Mouse (Mus musculus) intestine, postnatal 0 days (tissue): ENCODE measurements around the gene Maneal. TPM values are rescaled to one million over a fixed set of nuclear protein-coding genes. Genes with fewer than 3 reads are reported as not detected.

Experiments
- ATAC-seq: fragments of 200-750 bp; cut with Nextera tagmentation; 2 replicates; pipeline ENCODE4 v1.8.0; 2017; ENCODE audit warnings: mild to moderate bottlenecking, moderate TSS enrichment, moderate library complexity
- H3K27ac ChIP-seq: fragments of 300-500 bp; sonication (generic); 2 replicates; pipeline ENCODE4 v1.5.1; 2014; ENCODE audit warnings: mild to moderate bottlenecking, low read depth, low read length, moderate library complexity
- H3K27me3 ChIP-seq: fragments of 300-500 bp; sonication (generic); replicated peaks from 2 replicates; pipeline ENCODE4 v1.6.1; 2014; ENCODE audit warnings: low read length, mixed read lengths; ENCODE audit not compliant: control insufficient read depth, insufficient read depth
- H3K36me3 ChIP-seq: fragments of 300-500 bp; sonication (generic); 2 replicates; pipeline ENCODE4 v1.6.1; 2014; ENCODE audit warnings: mild to moderate bottlenecking, moderate library complexity; ENCODE audit not compliant: control insufficient read depth, insufficient read depth
- H3K4me1 ChIP-seq: fragments of 300-500 bp; sonication (generic); replicated peaks from 2 replicates; pipeline ENCODE4 v1.6.1; 2014; ENCODE audit warnings: antibody characterized with exemption, low read length, mixed read lengths; ENCODE audit not compliant: control insufficient read depth, insufficient read depth
- H3K4me2 ChIP-seq: fragments of 300-500 bp; sonication (generic); replicated peaks from 2 replicates; pipeline ENCODE4 v1.6.1; 2014; ENCODE audit warnings: low read depth, mild to moderate bottlenecking, moderate library complexity
- H3K4me3 ChIP-seq: fragments of 300-500 bp; sonication (generic); 2 replicates; pipeline ENCODE4 v1.5.1; 2014; ENCODE audit warnings: low read depth, low read length
- H3K9ac ChIP-seq: fragments of 300-500 bp; sonication (generic); 2 replicates; pipeline ENCODE4 v1.6.1; 2014; ENCODE audit warnings: mild to moderate bottlenecking, low read depth, low read length
- H3K9me3 ChIP-seq: fragments of 300-500 bp; sonication (generic); 2 replicates; pipeline ENCODE4 v1.6.1; 2016; ENCODE audit warnings: mixed run types; ENCODE audit not compliant: control insufficient read depth
- CTCF ChIP-seq: sonication (generic); IDR thresholded peaks from 2 replicates; pipeline ENCODE4 v1.5.1; 2016; ENCODE audit warnings: low read depth, mild to moderate bottlenecking, control low read depth, antibody characterized with exemption, moderate library complexity
- WGBS: fragments of 180-500 bp; shearing (Covaris S2); extraction: QIAGEN DNeasy Blood & Tissue Kit; methylation state at CpG from one replicate; pipeline ENCODE4 v1.1.7; 2014; 5-methylcytosine and 5-hydroxymethylcytosine counted together
- polyA plus RNA-seq: library from polyadenylated mRNA; unstranded; fragments of >200 nt; fragmentation: Nextera tagmentation; extraction: Ambion mirVana; gene quantifications from 2 replicates; pipeline ENCODE4 v1.2.1, GENCODE M21; 2015

The Maneal gene
- polyA plus RNA-seq, 1 experiment from 2014 or later = 0.17 TPM

DNA sequence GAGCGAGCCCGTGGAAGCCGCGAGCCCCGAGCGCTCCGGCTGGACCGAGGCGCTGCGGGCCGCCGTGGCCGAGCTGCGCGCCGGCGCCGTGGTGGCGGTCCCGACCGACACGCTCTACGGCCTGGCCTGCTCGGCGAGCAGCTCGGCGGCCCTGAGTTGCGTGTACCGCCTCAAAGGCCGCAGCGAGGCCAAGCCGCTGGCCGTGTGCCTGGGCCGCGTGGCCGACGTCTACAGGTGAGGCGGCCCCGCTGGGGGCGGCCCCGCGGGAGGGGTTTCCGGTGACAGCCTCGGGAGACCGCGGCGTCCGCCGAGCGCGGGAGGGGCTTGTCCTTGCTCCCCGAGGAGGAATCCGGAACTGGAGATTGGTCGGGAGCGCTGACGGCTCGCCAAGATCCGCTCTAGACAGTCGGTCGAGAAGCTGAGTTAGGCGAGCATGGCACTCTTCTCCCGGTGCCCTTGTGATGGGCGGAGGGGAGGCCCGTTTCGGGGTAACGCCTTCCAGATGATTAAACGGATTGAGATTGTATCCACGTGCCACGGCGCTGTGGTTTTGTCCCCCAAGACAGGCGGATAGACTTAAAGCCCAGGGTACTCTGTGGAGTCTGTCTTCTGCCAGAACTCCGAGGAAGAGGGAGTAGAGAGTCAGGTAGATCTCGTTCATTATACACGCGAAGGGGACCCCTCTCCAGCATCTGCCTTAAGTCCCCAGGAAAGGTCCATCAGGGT is 10.9 kb downstream of the Maneal start, which contains the start of gene 1110065P20Rik:
Gene 1110065P20Rik, minus strand, starts transcription at position 264 of the 726 bp plus-strand sequence.
- TF ChIP-seq CTCF = no peak
- peak within 1 kb of the TSS; percentile 96 for H3K4me2 ChIP-seq
- H3K27me3 ChIP-seq = no peaks in the 10 kb centered on the region
- peaks cover 26% of the 10 kb centered on the region for H3K36me3 ChIP-seq
- H3K9me3 ChIP-seq = no peaks in the 10 kb centered on the region
- H3K4me3 ChIP-seq = peak within 1 kb of the TSS; percentile 93
- under 1% methylated on average over 75 of the region's 75 CpGs for whole genome bisulfite sequencing
- ATAC-seq = peak; percentile 73
- H3K27ac ChIP-seq = peak within 1 kb of the TSS; percentile 96
- H3K4me1 ChIP-seq = no peaks in the 10 kb centered on the region; the same call in none of the 2 replicates
- H3K9ac ChIP-seq = peak within 1 kb of the TSS; percentile 94

GRCm38 (mm10) chr4:124850261-124850913 is 11.6 kb downstream of the Maneal start, which contains the start of gene Yrdc:
TSS of gene Yrdc (plus strand) at chr4:124850679.
- under 1% methylated on average over 62 of the region's 90 CpGs for WGBS
- peak within 1 kb of the TSS; percentile 94 for H3K9ac ChIP-seq

GRCm38 (mm10) chr4:124849631-124850260 is 12.2 kb downstream of the Maneal start:
- peak overlapping the region; percentile 96 for H3K4me2 ChIP-seq
- WGBS = 4% methylated on average over 23 of the region's 24 CpGs
- H3K4me1 ChIP-seq = no peaks in the 10 kb centered on the region; the same call in none of the 2 replicates
- TF ChIP-seq CTCF = no peak
- H3K27ac ChIP-seq = peak overlapping the region; percentile 96
- H3K9me3 ChIP-seq = no peaks in the 10 kb centered on the region
- H3K36me3 ChIP-seq = peaks cover 24% of the 10 kb centered on the region; the same call in 1 of the 2 replicates
- ATAC-seq = no peak
- no peaks in the 10 kb centered on the region for H3K27me3 ChIP-seq
- H3K4me3 ChIP-seq = peak overlapping the region; percentile 93
- peak overlapping the region; percentile 94 for H3K9ac ChIP-seq

More at GRCm38 (mm10) chr4:124850261-124850913, 11.6 kb downstream of the Maneal start, which contains the start of gene Yrdc:
- no peaks in the 10 kb centered on the region; the same call in none of the 2 replicates for H3K4me1 ChIP-seq
- no peaks in the 10 kb centered on the region for H3K9me3 ChIP-seq
- peak; percentile 58 for TF ChIP-seq CTCF
- H3K4me2 ChIP-seq = peak within 1 kb of the TSS; percentile 96
- no peaks in the 10 kb centered on the region for H3K27me3 ChIP-seq
- peak within 1 kb of the TSS; percentile 93 for H3K4me3 ChIP-seq
- H3K36me3 ChIP-seq = peaks cover 22% of the 10 kb centered on the region
- peak within 1 kb of the TSS; percentile 96 for H3K27ac ChIP-seq
- peak; percentile 96 for ATAC-seq

DNA sequence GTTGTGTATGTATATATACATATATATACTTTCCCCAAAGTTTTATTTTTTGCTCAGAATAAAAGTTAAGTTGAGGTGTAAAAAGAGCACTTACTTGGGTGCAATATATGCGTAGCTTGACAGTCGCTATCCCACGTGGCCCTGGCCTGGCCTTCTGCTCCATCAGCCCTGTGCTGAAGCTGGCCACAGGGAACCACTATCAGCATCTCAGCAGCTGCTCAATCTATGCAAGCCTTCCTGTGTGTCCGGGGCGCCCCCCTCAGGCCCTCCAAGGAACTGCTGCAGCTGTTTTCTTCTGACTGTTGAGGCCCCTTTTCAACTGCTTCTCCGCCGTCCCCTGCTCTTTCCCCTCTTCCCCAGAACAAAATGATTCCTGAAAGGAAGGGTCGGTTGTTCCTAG is 14.4 kb downstream of the Maneal start:
- H3K4me3 ChIP-seq = no peak overlapping the region
- 11% methylated on average over 8 of the region's 8 CpGs for WGBS
- no peaks in the 10 kb centered on the region for H3K9me3 ChIP-seq
- TF ChIP-seq CTCF = peak; percentile 95
- no peak for ATAC-seq
- no peak overlapping the region for H3K27ac ChIP-seq
- H3K36me3 ChIP-seq = peaks cover 20% of the 10 kb centered on the region; the same call in 1 of the 2 replicates
- no peak overlapping the region for H3K4me2 ChIP-seq
- no peak overlapping the region; the same call in 1 of the 2 replicates for H3K9ac ChIP-seq
- no peaks in the 10 kb centered on the region for H3K27me3 ChIP-seq
- no peaks in the 10 kb centered on the region; the same call in none of the 2 replicates for H3K4me1 ChIP-seq

DNA sequence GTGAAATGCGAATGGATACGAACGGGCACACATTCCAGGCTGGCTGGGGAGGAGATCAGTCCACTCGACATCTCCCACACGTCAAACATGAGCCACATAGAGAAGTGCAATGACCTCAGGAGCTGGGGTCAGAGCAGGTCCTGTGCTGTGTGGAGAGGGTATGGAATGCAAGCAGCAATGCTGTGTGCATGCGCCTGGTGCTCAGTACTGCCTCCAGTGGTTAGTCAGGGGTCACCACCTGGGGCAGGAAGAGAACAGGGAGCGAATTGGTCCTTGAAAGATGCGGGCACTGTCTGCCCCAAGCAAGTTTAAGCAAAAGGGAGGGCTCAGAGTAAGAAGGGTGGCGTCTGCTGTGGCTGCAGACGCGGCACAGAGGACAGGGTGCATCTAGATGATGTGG is 18.5 kb downstream of the Maneal start:
- WGBS = 59% methylated on average over 11 of the region's 11 CpGs
- Histone ChIP-seq H3K4me2 (no peak overlapping the region), H3K27ac (no peak overlapping the region), H3K9ac (no peak overlapping the region), H3K36me3 (peaks cover 38% of the 10 kb centered on the region), H3K4me3 (no peak overlapping the region), H3K9me3 (no peaks in the 10 kb centered on the region), H3K27me3 (no peaks in the 10 kb centered on the region), H3K4me1 (no peaks in the 10 kb centered on the region)
- ATAC-seq = peak; percentile 58; the same call in 1 of the 2 replicates
- TF ChIP-seq CTCF = peak; percentile 94

DNA sequence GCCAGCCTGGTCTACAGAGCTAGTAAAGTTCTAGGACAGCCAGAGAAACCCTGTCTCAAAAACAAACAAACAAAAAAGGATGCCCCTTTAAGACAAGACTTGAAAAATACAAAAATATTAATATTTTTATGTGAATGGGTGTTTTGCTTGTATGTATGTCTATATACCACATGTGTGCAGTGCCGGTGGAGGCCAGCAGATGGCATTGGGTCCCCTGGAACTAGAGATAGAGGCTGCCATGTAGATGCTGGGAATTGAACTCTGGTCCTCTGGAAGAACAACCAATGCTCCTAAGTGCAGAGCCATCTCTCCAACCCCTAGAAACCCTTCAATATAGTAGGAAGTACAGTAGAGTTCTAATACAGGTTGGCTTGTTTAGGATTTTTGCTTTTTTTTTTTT is 21.0 kb downstream of the Maneal start:
- H3K4me2 ChIP-seq = no peak overlapping the region
- peak; percentile 31 for TF ChIP-seq CTCF
- H3K9me3 ChIP-seq = no peaks in the 10 kb centered on the region
- H3K27ac ChIP-seq = no peak overlapping the region
- no peaks in the 10 kb centered on the region for H3K4me1 ChIP-seq
- H3K27me3 ChIP-seq = no peaks in the 10 kb centered on the region
- H3K9ac ChIP-seq = no peak overlapping the region
- H3K36me3 ChIP-seq = peaks cover 44% of the 10 kb centered on the region
- 100% methylated on average over 1 of the region's 1 CpGs for WGBS
- no peak for ATAC-seq
- H3K4me3 ChIP-seq = no peak overlapping the region
